Mouse (Mus musculus) cerebellum, adult 2 months (tissue): ENCODE results near the gene Fgg. TPM values are rescaled to one million over a fixed set of nuclear protein-coding genes. Genes with fewer than 3 reads are reported as not detected.

Source experiments
- DNase-seq, 2 experiments: peaks; one replicate each; pipeline ENCODE4 v3.0.0; 2021
- H3K27ac ChIP-seq: fragments of 200-500 bp; 2 replicates; pipeline ENCODE4 v1.5.1; 2012; ENCODE audit warnings: low read length, control low read depth, inconsistent platforms; ENCODE audit not compliant: insufficient read depth
- H3K27me3 ChIP-seq: fragments of 200-500 bp; 2 replicates; pipeline ENCODE4 v1.6.1; 2012; ENCODE audit warnings: inconsistent platforms, mild to moderate bottlenecking, low read length, moderate library complexity; ENCODE audit not compliant: control insufficient read depth, insufficient read depth
- H3K4me1 ChIP-seq: fragments of 200-500 bp; 2 replicates; pipeline ENCODE4 v1.6.1; 2011; ENCODE audit warnings: low read length; ENCODE audit not compliant: control insufficient read depth, insufficient read depth
- H3K4me3 ChIP-seq: fragments of 200-500 bp; replicated peaks from 2 replicates; pipeline ENCODE3; 2011; ENCODE audit warnings: mild to moderate bottlenecking, low read depth, low read length, control low read depth; ENCODE audit not compliant: insufficient read depth
- CTCF ChIP-seq: fragments of 200-500 bp; IDR thresholded peaks from 2 replicates; pipeline ENCODE4 v1.5.1; 2011; ENCODE audit warnings: low read depth, mild to moderate bottlenecking, control low read depth, low read length, moderate library complexity, borderline replicate concordance; ENCODE audit not compliant: insufficient read depth
- POLR2A ChIP-seq: fragments of 200-500 bp; IDR thresholded peaks from 2 replicates; pipeline ENCODE4 v1.6.1; 2011; ENCODE audit warnings: low read length, control low read depth, borderline replicate concordance; ENCODE audit not compliant: insufficient read depth
- WGBS: fragments of 180-500 bp; shearing (Covaris S2); methylation state at CpG from one replicate; pipeline ENCODE4 v1.1.7; 2018; 5-methylcytosine and 5-hydroxymethylcytosine counted together
- polyA plus RNA-seq: library from polyadenylated mRNA; depleted of rRNA; stranded (reverse); fragments of >200 nt; gene quantifications from 2 replicates; pipeline ENCODE4 v1.2.3, GENCODE M21; 2012

The Fgg gene
- polyA plus RNA-seq, 1 experiment = not detected

DNA sequence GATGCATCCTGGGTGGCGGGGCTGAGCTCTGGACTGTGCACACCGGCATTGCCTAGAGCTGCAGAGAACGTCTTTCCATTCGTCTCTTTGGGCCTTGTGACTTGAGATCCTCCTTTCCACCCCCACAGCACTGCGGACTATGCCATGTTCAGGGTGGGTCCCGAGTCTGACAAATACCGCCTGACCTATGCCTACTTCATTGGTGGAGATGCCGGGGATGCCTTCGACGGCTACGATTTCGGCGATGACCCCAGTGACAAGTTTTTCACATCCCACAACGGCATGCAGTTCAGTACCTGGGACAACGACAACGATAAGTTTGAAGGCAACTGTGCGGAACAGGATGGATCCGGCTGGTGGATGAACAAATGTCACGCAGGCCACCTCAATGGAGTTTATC lies 5.1 kb downstream of the Fgg start:
- TF ChIP-seq CTCF = no peak
- TF ChIP-seq POLR2A = no peak
- Histone ChIP-seq H3K4me1 (no peaks in the 10 kb centered on the region), H3K27me3 (no peaks in the 10 kb centered on the region), H3K4me3 (no peak overlapping the region), H3K27ac (no peak overlapping the region)
- DNase-seq = no peak
- 94% methylated on average over 19 of the region's 19 CpGs for WGBS

DNA sequence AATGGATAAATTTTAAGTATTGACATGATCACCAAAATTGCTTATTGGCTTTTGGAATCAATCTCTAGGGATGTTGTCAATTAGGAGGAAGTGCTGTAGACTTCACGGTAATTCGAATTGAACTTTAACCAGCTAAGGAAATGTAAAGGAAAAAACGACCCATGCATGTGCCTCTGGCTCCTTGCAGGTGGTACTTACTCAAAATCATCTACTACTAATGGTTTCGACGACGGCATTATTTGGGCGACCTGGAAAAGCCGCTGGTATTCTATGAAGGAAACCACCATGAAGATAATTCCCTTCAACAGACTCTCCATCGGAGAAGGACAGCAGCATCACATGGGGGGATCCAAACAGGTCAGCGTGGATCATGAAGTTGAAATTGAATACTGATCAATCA lies 6.4 kb downstream of the Fgg start:
- Histone ChIP-seq H3K4me1 (no peaks in the 10 kb centered on the region), H3K27me3 (no peaks in the 10 kb centered on the region), H3K27ac (no peak overlapping the region), H3K4me3 (no peak overlapping the region)
- WGBS = 89% methylated on average over 10 of the region's 10 CpGs
- no peak for DNase-seq
- no peak for TF ChIP-seq POLR2A
- no peak for TF ChIP-seq CTCF

DNA sequence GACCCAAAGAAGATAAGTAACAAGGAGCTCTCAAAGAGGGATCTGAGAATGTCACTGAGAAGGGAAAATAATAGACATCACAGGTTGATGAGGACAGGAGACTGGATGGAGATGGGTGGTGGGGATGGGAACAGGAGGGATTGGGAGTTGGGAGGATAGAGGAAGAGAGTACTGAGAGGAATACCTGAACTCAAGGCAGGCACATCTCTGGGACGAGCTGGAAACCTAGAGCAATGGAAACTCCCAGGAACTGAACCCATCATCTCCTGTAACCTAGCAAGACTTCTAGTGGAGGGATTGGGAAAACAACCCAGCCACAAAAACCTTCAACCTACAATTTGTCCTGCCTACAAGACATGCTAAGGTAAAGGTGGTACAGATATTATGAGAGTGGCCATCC lies 8.7 kb downstream of the Fgg start:
- no peak for TF ChIP-seq POLR2A
- TF ChIP-seq CTCF = no peak

DNA sequence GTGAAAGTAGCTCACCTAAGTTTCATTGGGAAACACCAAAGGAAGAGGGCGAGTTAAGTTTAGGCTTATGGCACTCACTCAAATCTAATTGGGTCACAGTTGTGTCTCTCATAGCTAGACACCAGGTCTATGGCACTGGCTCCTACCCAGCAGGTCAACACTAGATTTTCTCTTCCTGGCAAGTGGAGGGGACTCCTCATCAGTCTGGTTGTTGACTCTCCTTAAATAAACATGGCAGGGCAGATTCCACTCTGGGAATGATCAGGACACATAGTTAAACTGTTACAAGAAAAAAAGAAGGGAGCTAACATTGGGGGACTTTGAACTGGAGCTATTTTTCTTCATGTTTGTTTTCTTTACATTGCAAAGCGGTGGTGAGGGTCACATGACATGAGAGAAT lies 12.9 kb downstream of the Fgg start:
- no peak for DNase-seq
- Histone ChIP-seq H3K4me3 (no peak overlapping the region), H3K27me3 (no peaks in the 10 kb centered on the region), H3K27ac (no peak overlapping the region), H3K4me1 (no peaks in the 10 kb centered on the region)
- TF ChIP-seq POLR2A (no peak), CTCF (no peak)
- WGBS = 72% methylated on average over 2 of the region's 2 CpGs

More for the DNA sequence above, 8.7 kb downstream of the Fgg start:
- DNase-seq = no peak
- Histone ChIP-seq H3K4me1 (no peaks in the 10 kb centered on the region), H3K27ac (no peak overlapping the region), H3K27me3 (no peaks in the 10 kb centered on the region), H3K4me3 (no peak overlapping the region)
- 85% methylated on average over 1 of the region's 1 CpGs for WGBS

DNA sequence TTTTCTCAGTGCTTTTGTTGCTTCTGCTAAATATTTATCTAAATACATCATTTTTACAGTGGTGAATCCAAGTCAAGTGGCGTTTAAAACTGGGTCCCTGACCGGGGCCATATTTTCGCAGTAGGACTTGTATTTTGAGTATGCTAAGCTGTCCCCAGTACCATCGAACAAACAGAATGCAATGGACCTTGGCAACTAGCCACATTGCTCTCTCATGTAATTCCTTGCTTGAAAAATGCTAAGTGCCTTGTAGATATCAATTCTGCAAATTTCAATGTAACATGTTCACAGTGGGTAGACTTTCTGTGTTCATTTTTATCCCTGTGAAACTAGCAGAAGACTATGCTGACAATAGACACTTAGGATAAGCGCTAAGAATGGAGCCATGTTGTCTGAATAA lies 13.7 kb downstream of the Fgg start:
- Histone ChIP-seq H3K4me1 (no peaks in the 10 kb centered on the region), H3K27me3 (no peaks in the 10 kb centered on the region), H3K27ac (no peak overlapping the region), H3K4me3 (no peak overlapping the region)
- WGBS = 89% methylated on average over 5 of the region's 5 CpGs
- no peak for TF ChIP-seq POLR2A
- DNase-seq = no peak

DNA sequence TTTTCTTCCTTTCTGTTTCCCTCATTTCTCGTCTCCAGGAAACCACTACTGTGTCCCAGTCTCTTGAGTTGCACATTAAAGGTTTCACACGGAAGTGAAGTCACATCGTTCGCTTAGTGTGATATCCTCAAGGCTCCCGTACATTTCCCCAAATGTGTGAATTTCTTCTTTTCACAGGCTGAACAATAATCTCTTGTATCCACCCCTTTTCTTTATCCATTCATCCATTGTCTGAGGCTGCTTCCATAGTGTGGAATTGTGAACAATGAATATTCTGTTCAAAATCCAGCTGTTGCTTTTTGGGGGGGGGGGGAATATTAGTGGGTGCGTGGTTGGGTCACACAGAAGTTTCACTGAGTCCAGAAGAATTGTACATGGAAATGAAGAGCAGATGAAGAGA lies 17.5 kb downstream of the Fgg start:
- no peak overlapping the region for H3K27ac ChIP-seq
- no peaks in the 10 kb centered on the region for H3K27me3 ChIP-seq
- WGBS = 80% methylated on average over 6 of the region's 6 CpGs
- TF ChIP-seq CTCF (no peak), POLR2A (no peak)
- DNase-seq = no peak
- no peak overlapping the region for H3K4me3 ChIP-seq
- no peaks in the 10 kb centered on the region for H3K4me1 ChIP-seq

DNA sequence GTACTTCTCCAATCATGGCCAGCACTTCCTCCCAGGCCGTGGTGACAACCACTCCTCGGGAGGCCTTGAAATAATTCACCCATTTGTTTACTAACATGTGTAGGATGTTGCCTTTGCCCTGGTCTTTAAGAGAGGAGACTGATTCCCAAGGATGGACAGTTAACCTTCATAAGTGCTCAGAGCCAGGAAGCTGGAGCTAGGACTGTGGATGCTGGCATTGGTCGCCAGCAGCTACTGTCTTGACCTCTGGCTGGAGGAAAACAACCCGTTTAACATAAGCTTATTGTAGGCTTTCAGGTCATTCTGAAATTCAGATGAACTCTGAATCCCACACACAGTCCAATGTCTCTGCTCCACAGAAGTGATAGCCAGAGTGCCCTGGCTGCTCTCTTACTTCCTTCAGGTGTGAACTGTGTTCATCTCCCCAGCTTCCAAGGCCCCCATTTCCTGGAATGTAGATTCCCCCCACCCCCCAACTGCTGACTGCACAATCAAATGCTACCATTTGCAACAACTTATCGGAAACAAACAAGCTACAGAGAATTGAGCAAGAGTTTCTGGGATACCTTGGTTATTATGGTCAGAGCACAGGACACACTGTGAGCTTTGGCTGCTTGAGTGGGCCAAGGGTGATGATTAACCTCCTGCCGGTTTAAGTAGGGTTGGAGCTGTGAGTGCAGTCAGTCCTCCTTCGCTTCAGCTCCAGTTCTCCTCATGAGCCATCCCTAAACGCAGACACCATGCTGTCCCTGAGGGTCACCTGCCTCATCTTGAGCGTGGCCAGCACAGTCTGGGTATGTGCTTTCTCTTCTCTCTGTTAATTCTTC lies 18.2 kb downstream of the Fgg start, which contains the start of gene Fga:
TSS of gene Fga (plus strand) at position 602 of the 827 bp plus-strand sequence.
- H3K4me3 ChIP-seq = no peak within 1 kb of the TSS
- H3K27me3 ChIP-seq = no peaks in the 10 kb centered on the region
- DNase-seq = no peak
- H3K4me1 ChIP-seq = no peaks in the 10 kb centered on the region
- no peak within 1 kb of the TSS for H3K27ac ChIP-seq
- WGBS = 76% methylated on average over 9 of the region's 9 CpGs
- TF ChIP-seq CTCF (no peak), POLR2A (no peak)

DNA sequence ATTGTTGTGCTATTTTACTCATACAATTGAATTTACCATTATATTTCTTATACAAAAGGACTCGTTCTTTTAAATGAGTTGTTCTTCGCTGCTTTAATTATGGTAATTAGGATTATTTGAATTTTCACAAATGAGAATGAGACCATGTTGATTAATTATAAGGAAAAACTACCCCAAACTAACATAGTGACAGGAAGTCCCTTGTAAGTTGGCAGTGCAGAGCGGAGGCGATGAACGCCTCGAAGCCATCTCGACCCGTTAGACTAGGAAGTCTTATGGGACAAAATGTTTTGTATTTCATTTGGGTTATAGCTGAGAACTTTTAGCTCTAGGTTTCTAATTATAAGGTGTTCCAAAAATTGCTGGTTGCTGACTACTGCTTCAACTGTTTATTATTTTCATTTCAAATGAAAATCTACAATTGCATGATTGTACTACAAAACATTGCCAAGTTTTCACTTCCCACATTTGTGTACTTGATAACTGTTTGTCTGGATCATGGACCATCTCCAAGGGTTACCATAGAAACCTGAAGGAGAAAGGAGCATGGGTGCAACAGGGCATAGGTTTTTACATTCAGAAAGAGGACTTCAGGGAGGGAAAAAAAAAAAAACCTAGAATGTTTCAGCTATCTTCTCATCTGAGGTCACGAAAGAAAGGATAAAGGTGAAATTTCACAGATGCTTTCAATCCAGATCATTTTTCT lies 20.2 kb downstream of the Fgg start:
- Histone ChIP-seq H3K27me3 (no peaks in the 10 kb centered on the region), H3K4me1 (no peaks in the 10 kb centered on the region), H3K4me3 (no peak overlapping the region), H3K27ac (no peak overlapping the region)
- TF ChIP-seq CTCF = no peak
- no peak for TF ChIP-seq POLR2A
- 87% methylated on average over 9 of the region's 9 CpGs for WGBS
- no peak for DNase-seq
